Mouse (Mus musculus) adrenal gland (tissue): ENCODE results near the gene Cnih4.

Experiments
- intact Hi-C: fragments of 180-260 bp; cut with DNase I; formaldehyde crosslinking; loops from one replicate; pipeline ENCODE4 v1.15.1; 2025

Cnih4 gene

DNA sequence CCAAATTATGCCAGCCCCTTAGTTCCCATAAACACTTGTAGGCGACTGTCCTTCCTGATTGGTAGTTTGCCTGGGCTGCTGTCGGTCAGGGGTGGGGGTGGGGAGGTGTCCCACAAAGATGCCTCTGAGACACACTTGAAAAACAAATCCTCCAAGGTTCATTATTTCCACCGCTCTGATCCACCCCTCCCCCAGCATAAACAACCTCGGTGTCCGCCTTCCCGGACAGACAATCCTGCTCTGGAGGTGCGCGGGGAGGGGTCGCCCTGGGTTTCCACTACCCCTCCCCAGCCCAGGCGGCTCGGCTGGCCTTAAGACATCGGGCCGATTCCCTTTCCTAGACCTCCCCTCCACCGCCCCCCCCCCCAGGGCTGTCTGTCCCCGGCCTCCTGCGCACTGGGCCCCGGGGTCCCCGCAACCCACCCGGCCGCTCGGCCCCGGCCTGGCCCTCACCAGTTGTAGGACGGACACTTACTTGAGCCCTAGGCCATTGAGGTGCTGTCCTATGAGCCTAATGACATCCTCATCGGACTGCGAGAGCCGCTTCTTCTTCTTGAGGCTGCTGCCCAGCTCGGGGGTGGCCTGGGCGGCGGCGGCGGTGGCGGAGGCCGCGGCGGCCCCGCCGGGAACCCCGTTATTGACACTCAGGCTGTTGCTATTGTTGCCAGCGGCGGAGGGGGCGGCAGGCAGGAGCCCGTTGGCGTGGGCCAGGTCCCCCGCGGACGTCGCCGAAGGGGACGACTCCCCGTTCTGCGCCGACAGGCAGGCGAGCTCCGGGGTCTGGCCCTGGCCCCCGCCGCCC is 66.3 kb downstream of the Cnih4 start:
- intact Hi-C loops = no loop called here

DNA sequence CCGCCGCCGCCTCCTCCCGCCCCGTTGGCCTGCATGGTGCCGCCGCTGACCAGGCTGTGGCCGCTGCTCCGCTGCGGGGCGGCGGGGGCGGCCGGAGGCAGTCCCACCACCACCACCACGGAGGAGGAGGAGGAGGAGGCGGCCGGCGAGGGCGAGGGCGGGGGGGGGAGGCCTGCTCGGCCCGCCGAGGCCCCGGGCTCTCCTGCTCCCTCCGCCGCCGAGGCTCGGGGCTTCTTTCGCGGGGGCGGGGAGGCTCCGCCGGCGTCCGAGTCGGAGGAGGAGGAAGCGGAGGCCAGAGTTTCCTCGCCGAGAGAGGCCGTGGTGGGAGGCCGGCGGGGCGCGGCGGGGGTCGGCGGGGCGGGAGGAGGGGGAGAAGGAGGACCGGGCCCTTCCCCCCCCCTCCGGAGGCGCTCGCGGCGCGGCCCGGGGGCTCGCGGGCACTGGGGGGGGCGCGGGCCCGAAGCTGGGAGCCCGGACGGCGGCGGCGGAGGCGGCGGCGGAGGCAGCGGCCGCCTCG is 67.0 kb downstream of the Cnih4 start:
- intact Hi-C loops = no loop called here

- intact Hi-C loops = no loop called here
Measured at GRCm38 (mm10) chr1:181211920-181212633, 67.6 kb downstream of the Cnih4 start, which contains the start of gene Wdr26. Gene Wdr26 (minus strand): TSS chr1:181212001.

GRCm38 (mm10) chr1:181214296-181215035 is 70.0 kb downstream of the Cnih4 start:
- intact Hi-C loops = no loop called here

GRCm38 (mm10) chr1:181216315-181216714 is 71.8 kb downstream of the Cnih4 start:
- intact Hi-C loops = no loop called here
